8 mouse cellular contexts compared by ENCODE assay signal in genomic region chrX:155622961-155623599, GRCm38 (mm10). TPM values are rescaled to one million over a fixed set of nuclear protein-coding genes. Genes with fewer than 3 reads are reported as not detected.
DNase-seq lines count a peak whose midpoint lies in the region; ATAC-seq and TF ChIP-seq lines count a peak whose summit lies in the region.

No protein-coding gene starts in this region.

- TF ChIP-seq POLR2A in liver, adult 2 months (IDR thresholded peaks at IDR 0.05; ENCODE audit: extremely low read depth, insufficient read depth, low read length): no peak

- peak overlapping the region; percentile 27; the same call in 1 of the 2 replicates for H3K4me3 ChIP-seq in liver, adult 2 months (ENCODE audit: insufficient read depth, low read depth, low read length)
- H3K4me3 ChIP-seq in forebrain, embryonic 16.5 days (replicated peaks; ENCODE audit: low read length): peak overlapping the region; percentile 51
- peak overlapping the region; percentile 57 for H3K4me3 ChIP-seq in midbrain, embryonic 16.5 days (ENCODE audit: low read depth, low read length)

- H3K9ac ChIP-seq in liver, adult 2 months (ENCODE audit: low read depth, low read length): no peak overlapping the region
- H3K9ac ChIP-seq in forebrain, embryonic 16.5 days (replicated peaks; ENCODE audit: low read depth, low read length): peak overlapping the region; percentile 63
- H3K9ac ChIP-seq in midbrain, embryonic 16.5 days (ENCODE audit: low read depth, low read length): peak overlapping the region; percentile 67

- no peaks in the 10 kb centered on the region for H3K4me1 ChIP-seq in liver, adult 2 months (ENCODE audit: control insufficient read depth, insufficient read depth, low read length)
- peaks cover 4% of the 10 kb centered on the region for H3K4me1 ChIP-seq in forebrain, embryonic 16.5 days (replicated peaks; ENCODE audit: control insufficient read depth, insufficient read depth, low read length)
- H3K4me1 ChIP-seq in midbrain, embryonic 16.5 days (ENCODE audit: control insufficient read depth, insufficient read depth, low read length): 0 out of 2 replicates have a peak, but pooled peaks cover 3% of the 10 kb centered on the region

- H3K9me3 ChIP-seq in forebrain, embryonic 16.5 days (ENCODE audit: control insufficient read depth, low read length): no peaks in the 10 kb centered on the region
- H3K9me3 ChIP-seq in midbrain, embryonic 16.5 days (replicated peaks; ENCODE audit: control insufficient read depth, low read length, poor library complexity, severe bottlenecking): no peaks in the 10 kb centered on the region

- ATAC-seq in forebrain, embryonic 16.5 days: peak; percentile 85
- ATAC-seq in midbrain, embryonic 16.5 days: peak; percentile 84

- peaks cover 4% of the 10 kb centered on the region; the same call in 1 of the 2 replicates for H3K27me3 ChIP-seq in liver, adult 2 months (ENCODE audit: control insufficient read depth, insufficient read depth, low read length)
- H3K27me3 ChIP-seq in forebrain, embryonic 16.5 days (replicated peaks; ENCODE audit: control insufficient read depth, insufficient read depth, low read length): peaks cover 8% of the 10 kb centered on the region; the same call in 1 of the 2 replicates
- H3K27me3 ChIP-seq in midbrain, embryonic 16.5 days (ENCODE audit: control insufficient read depth, insufficient read depth, low read depth, low read length): no peaks in the 10 kb centered on the region

- H3K4me2 ChIP-seq in forebrain, embryonic 16.5 days (ENCODE audit: low read length): peak overlapping the region; percentile 79
- H3K4me2 ChIP-seq in midbrain, embryonic 16.5 days (ENCODE audit: low read length): peak overlapping the region; percentile 70

- no peak for TF ChIP-seq CTCF in liver, adult 2 months (IDR thresholded peaks at IDR 0.05; ENCODE audit: low read depth, low read length)

- no peaks in the 10 kb centered on the region for H3K36me3 ChIP-seq in liver, adult 2 months (ENCODE audit: control insufficient read depth, insufficient read depth, low read length)
- no peaks in the 10 kb centered on the region for H3K36me3 ChIP-seq in forebrain, embryonic 16.5 days (ENCODE audit: control insufficient read depth, insufficient read depth)
- no peaks in the 10 kb centered on the region for H3K36me3 ChIP-seq in midbrain, embryonic 16.5 days (ENCODE audit: control insufficient read depth, insufficient read depth, low read length)

- no peak overlapping the region for H3K27ac ChIP-seq in liver, adult 2 months (replicated peaks; ENCODE audit: insufficient read depth, low read depth, low read length)
- no peak overlapping the region for H3K27ac ChIP-seq in forebrain, embryonic 16.5 days (ENCODE audit: low read length)
- H3K27ac ChIP-seq in midbrain, embryonic 16.5 days (ENCODE audit: low read length): peak overlapping the region; percentile 82

- no peak for DNase-seq in liver, adult 2 months (ENCODE audit: extremely low read depth, low read depth, low spot score)
- no peak for DNase-seq in liver
- DNase-seq in cerebellum, adult 11-12 months: peak; percentile 61
- DNase-seq in left cerebral cortex, adult 8-10 months (ENCODE audit: low spot score in 2 of 2): peak; percentile 5 to 7
- no peak for DNase-seq in ovary, postnatal 36 days (ENCODE audit: low spot score)
- no peak for DNase-seq in urinary bladder, postnatal 4 days (ENCODE audit: low spot score in 2 of 2)

- WGBS in liver, adult 2 months: 2% methylated on average over 26 of the region's 69 CpGs
- WGBS in forebrain, embryonic 16.5 days: 29% methylated on average over 21 of the region's 69 CpGs
- 12% methylated on average over 19 of the region's 69 CpGs for WGBS in midbrain, embryonic 16.5 days

- H3K79me2 ChIP-seq in liver, adult 2 months (ENCODE audit: control insufficient read depth, insufficient read depth, low read length): no peaks in the 10 kb centered on the region

RNA-seq across cellular contexts. Expression of gene Ptchd1, which starts 0.5 kb away (rescaled TPM):
- 0.07 TPM in 1 of 2 replicates, not detected in the other for total RNA-seq in liver, adult 2 months (2014; rRNA removed)
- not detected in 2 replicates for polyA plus RNA-seq in liver, adult 2 months (2012; rRNA removed)
- 3.5 and 3.9 TPM in 2 replicates for polyA plus RNA-seq in forebrain, embryonic 16.5 days (2015; fragmentation: Nextera tagmentation; extraction: Ambion mirVana)
- 10 to 100 TPM; 16.8 to 21.3 (median 20.4) TPM for total RNA-seq in left cerebral cortex, adult 8-10 months (2022)
- polyA plus RNA-seq in midbrain, embryonic 16.5 days (2015; fragmentation: Nextera tagmentation; extraction: Ambion mirVana): 10.4 and 10.9 TPM in 2 replicates

RNA-seq across cellular contexts. Expression of gene Gm15155, which starts 1.5 kb away (rescaled TPM):
- not detected in 2 replicates for total RNA-seq in liver, adult 2 months (2014; rRNA removed)
- polyA plus RNA-seq in liver, adult 2 months (2012; rRNA removed): not detected in 2 replicates
- polyA plus RNA-seq in forebrain, embryonic 16.5 days (2015; fragmentation: Nextera tagmentation; extraction: Ambion mirVana): 0.52 TPM in 1 of 2 replicates, not detected in the other
- total RNA-seq in left cerebral cortex, adult 8-10 months (2022): 1 to 10 TPM in 2 of 4 experiments, under 1 TPM in 1, not detected in 1; 0.55 to 1.7 (median 1.3) TPM
- polyA plus RNA-seq in midbrain, embryonic 16.5 days (2015; fragmentation: Nextera tagmentation; extraction: Ambion mirVana): not detected in 2 replicates

Comparison
In these comparisons a context has a peak if more than half of its experiments do, and no peak if none do; other contexts are left out.
1. DNase-seq: peak in cerebellum, adult 11-12 months (single experiment) and left cerebral cortex, adult 8-10 months (2 of 2); none in liver, adult 2 months (single experiment), liver (single experiment), ovary, postnatal 36 days (single experiment) and urinary bladder, postnatal 4 days (0 of 2).
2. Peak in every context shown above with its lines, with median percentiles within 50 percentile points of each other: H3K4me3 ChIP-seq.